Mouse (Mus musculus) liver (tissue): Measurements from ENCODE around the gene Txnrd2.

Source experiments
- DNase-seq: peaks from one replicate; pipeline ENCODE4 v3.0.0-alpha.2; 2020; ENCODE audit warnings: mixed read lengths

Gene Txnrd2

GRCm38 (mm10) chr16:18490894-18491293 lies 64.7 kb downstream of the Txnrd2 start:
- no peak for DNase-seq

GRCm38 (mm10) chr16:18497865-18498515 lies 71.8 kb downstream of the Txnrd2 start:
- no peak for DNase-seq

- peak; percentile 97 for DNase-seq
Measured at GRCm38 (mm10) chr16:18498558-18498990, 72.4 kb downstream of the Txnrd2 start, which contains the start of the genes Gnb1l and Rtl10. Gnb1l (plus strand) TSS chr16:18498713. Rtl10 (plus strand) TSS chr16:18498901.

- peak; percentile 37 for DNase-seq
Measured at GRCm38 (mm10) chr16:18498996-18499395, 72.8 kb downstream of the Txnrd2 start.

- no peak for DNase-seq
Measured at GRCm38 (mm10) chr16:18501531-18501930, 75.3 kb downstream of the Txnrd2 start.

GRCm38 (mm10) chr16:18503566-18504342 lies 77.6 kb downstream of the Txnrd2 start:
- no peak for DNase-seq

- no peak for DNase-seq
Measured at GRCm38 (mm10) chr16:18506524-18507199, 80.5 kb downstream of the Txnrd2 start.

- no peak for DNase-seq
Measured at GRCm38 (mm10) chr16:18507200-18507549, 81.0 kb downstream of the Txnrd2 start.

- DNase-seq = no peak
Measured at GRCm38 (mm10) chr16:18511741-18512140, 85.6 kb downstream of the Txnrd2 start.

- no peak for DNase-seq
Measured at GRCm38 (mm10) chr16:18513508-18513907, 87.3 kb downstream of the Txnrd2 start.

GRCm38 (mm10) chr16:18518091-18518490 lies 91.9 kb downstream of the Txnrd2 start:
- no peak for DNase-seq

- no peak for DNase-seq
Measured at GRCm38 (mm10) chr16:18523563-18524245, 97.5 kb downstream of the Txnrd2 start.

- no peak for DNase-seq
Measured at GRCm38 (mm10) chr16:18528656-18529055, 102.5 kb downstream of the Txnrd2 start.
